Mouse (Mus musculus): Measurements from ENCODE around the gene Nfib. TPM values are rescaled to one million over a fixed set of nuclear protein-coding genes. Genes with fewer than 3 reads are reported as not detected.
A peak's percentile ranks its signal among the peaks of the same experiment; 100 is the strongest.

Nfib gene
- total and polyA plus RNA-seq, 3 experiments, result 0.16 TPM; not detected in 2

- Histone ChIP-seq H3K4me3 (ENCODE audit: low read depth, low read length) (no peak overlapping the region), H3K36me3 (replicated peaks) (no peaks in the 10 kb centered on the region), H3K27me3 (ENCODE audit: insufficient read depth, low read length) (no peaks in the 10 kb centered on the region), H3K9me3 (replicated peaks) (peaks cover 28% of the 10 kb centered on the region), H3K4me1 (ENCODE audit: insufficient read depth, low read depth, low read length) (no peaks in the 10 kb centered on the region)
- DNase-seq (ENCODE audit: low spot score), result no peak
- TF ChIP-seq CTCF (IDR thresholded peaks at IDR 0.05; ENCODE audit: low read depth, low read length), result no peak
- no peak for TF ChIP-seq GATA2 (IDR thresholded peaks at IDR 0.05; ENCODE audit: borderline replicate concordance, low read depth, low read length)
- TF ChIP-seq GATA1 (IDR thresholded peaks at IDR 0.05; ENCODE audit: borderline replicate concordance, low read length), result no peak
- no peak for TF ChIP-seq TAL1 (conservative IDR thresholded peaks at IDR 0.05; ENCODE audit: low read depth, low read length)
- no peak for TF ChIP-seq POLR2AphosphoS5 (IDR thresholded peaks at IDR 0.05; ENCODE audit: insufficient replicate concordance, low read depth, low read length)
- ATAC-seq (ENCODE audit: extremely low read depth, insufficient number of reproducible peaks, low FRiP score, poor library complexity, severe bottlenecking), result peak; percentile 18; the same call in 1 of the 2 replicates
These were observed 81.1 kb downstream of the Nfib start for GRCm38 (mm10) chr4:82624285-82625045.

- H3K4me1 ChIP-seq (ENCODE audit: insufficient read depth, low read depth, low read length), result no peaks in the 10 kb centered on the region
- H3K4me3 ChIP-seq (ENCODE audit: low read depth, low read length), result no peak overlapping the region
- ATAC-seq (ENCODE audit: extremely low read depth, insufficient number of reproducible peaks, low FRiP score, poor library complexity, severe bottlenecking) (peak; percentile 84), DNase-seq (ENCODE audit: low spot score) (peak; percentile 8)
- H3K36me3 ChIP-seq (replicated peaks), result no peaks in the 10 kb centered on the region
- H3K9me3 ChIP-seq (replicated peaks), result peaks cover 26% of the 10 kb centered on the region
- H3K27me3 ChIP-seq (ENCODE audit: insufficient read depth, low read length), result no peaks in the 10 kb centered on the region
- TF ChIP-seq CTCF (IDR thresholded peaks at IDR 0.05; ENCODE audit: low read depth, low read length) (no peak), POLR2AphosphoS5 (IDR thresholded peaks at IDR 0.05; ENCODE audit: insufficient replicate concordance, low read depth, low read length) (no peak), GATA1 (IDR thresholded peaks at IDR 0.05; ENCODE audit: borderline replicate concordance, low read length) (no peak), TAL1 (conservative IDR thresholded peaks at IDR 0.05; ENCODE audit: low read depth, low read length) (peak; percentile 24; the same call in 1 of the 2 replicates), GATA2 (IDR thresholded peaks at IDR 0.05; ENCODE audit: borderline replicate concordance, low read depth, low read length) (no peak)
These were observed 81.7 kb downstream of the Nfib start for GRCm38 (mm10) chr4:82623835-82624234.

- no peak for DNase-seq (ENCODE audit: low spot score)
- Histone ChIP-seq H3K4me1 (ENCODE audit: insufficient read depth, low read depth, low read length) (no peaks in the 10 kb centered on the region), H3K27me3 (ENCODE audit: insufficient read depth, low read length) (no peaks in the 10 kb centered on the region), H3K9me3 (replicated peaks) (peaks cover 24% of the 10 kb centered on the region), H3K4me3 (ENCODE audit: low read depth, low read length) (no peak overlapping the region), H3K36me3 (replicated peaks) (no peaks in the 10 kb centered on the region)
- no peak for ATAC-seq (ENCODE audit: extremely low read depth, insufficient number of reproducible peaks, low FRiP score, poor library complexity, severe bottlenecking)
- no peak for TF ChIP-seq GATA2 (IDR thresholded peaks at IDR 0.05; ENCODE audit: borderline replicate concordance, low read depth, low read length)
- TF ChIP-seq CTCF (IDR thresholded peaks at IDR 0.05; ENCODE audit: low read depth, low read length), result no peak
- no peak for TF ChIP-seq TAL1 (conservative IDR thresholded peaks at IDR 0.05; ENCODE audit: low read depth, low read length)
- TF ChIP-seq GATA1 (IDR thresholded peaks at IDR 0.05; ENCODE audit: borderline replicate concordance, low read length), result no peak
- TF ChIP-seq POLR2AphosphoS5 (IDR thresholded peaks at IDR 0.05; ENCODE audit: insufficient replicate concordance, low read depth, low read length), result no peak
These were observed 82.4 kb downstream of the Nfib start for GRCm38 (mm10) chr4:82623081-82623538.

- Histone ChIP-seq H3K27me3 (ENCODE audit: insufficient read depth, low read length) (no peaks in the 10 kb centered on the region), H3K9me3 (replicated peaks) (peaks cover 27% of the 10 kb centered on the region), H3K4me1 (ENCODE audit: insufficient read depth, low read depth, low read length) (no peaks in the 10 kb centered on the region), H3K4me3 (ENCODE audit: low read depth, low read length) (no peak overlapping the region), H3K36me3 (replicated peaks) (no peaks in the 10 kb centered on the region)
- TF ChIP-seq TAL1 (conservative IDR thresholded peaks at IDR 0.05; ENCODE audit: low read depth, low read length) (no peak), GATA1 (IDR thresholded peaks at IDR 0.05; ENCODE audit: borderline replicate concordance, low read length) (no peak), GATA2 (IDR thresholded peaks at IDR 0.05; ENCODE audit: borderline replicate concordance, low read depth, low read length) (no peak)
- ATAC-seq (ENCODE audit: extremely low read depth, insufficient number of reproducible peaks, low FRiP score, poor library complexity, severe bottlenecking), result no peak
- no peak for DNase-seq (ENCODE audit: low spot score)
These were observed 83.2 kb downstream of the Nfib start for GRCm38 (mm10) chr4:82622321-82622836.

- TF ChIP-seq GATA2 (IDR thresholded peaks at IDR 0.05; ENCODE audit: borderline replicate concordance, low read depth, low read length) (no peak), CTCF (IDR thresholded peaks at IDR 0.05; ENCODE audit: low read depth, low read length) (no peak), GATA1 (IDR thresholded peaks at IDR 0.05; ENCODE audit: borderline replicate concordance, low read length) (no peak), POLR2AphosphoS5 (IDR thresholded peaks at IDR 0.05; ENCODE audit: insufficient replicate concordance, low read depth, low read length) (no peak)
- Histone ChIP-seq H3K27me3 (ENCODE audit: insufficient read depth, low read length) (no peaks in the 10 kb centered on the region), H3K4me3 (ENCODE audit: low read depth, low read length) (no peak overlapping the region), H3K36me3 (replicated peaks) (no peaks in the 10 kb centered on the region), H3K4me1 (ENCODE audit: insufficient read depth, low read depth, low read length) (no peaks in the 10 kb centered on the region), H3K9me3 (replicated peaks) (peaks cover 27% of the 10 kb centered on the region)
- ATAC-seq (ENCODE audit: extremely low read depth, insufficient number of reproducible peaks, low FRiP score, poor library complexity, severe bottlenecking), result no peak
- no peak for DNase-seq (ENCODE audit: low spot score)
These were observed 86.0 kb downstream of the Nfib start for GRCm38 (mm10) chr4:82619539-82619941.

GRCm38 (mm10) chr4:82619003-82619402 is 86.5 kb downstream of the Nfib start:
- ATAC-seq (ENCODE audit: extremely low read depth, insufficient number of reproducible peaks, low FRiP score, poor library complexity, severe bottlenecking), result no peak
- DNase-seq (ENCODE audit: low spot score), result no peak
- no peaks in the 10 kb centered on the region for H3K4me1 ChIP-seq (ENCODE audit: insufficient read depth, low read depth, low read length)

More at GRCm38 (mm10) chr4:82619003-82619402, 86.5 kb downstream of the Nfib start:
- Histone ChIP-seq H3K9me3 (replicated peaks) (peaks cover 25% of the 10 kb centered on the region), H3K4me3 (ENCODE audit: low read depth, low read length) (no peak overlapping the region), H3K36me3 (replicated peaks) (no peaks in the 10 kb centered on the region), H3K27me3 (ENCODE audit: insufficient read depth, low read length) (no peaks in the 10 kb centered on the region)
- TF ChIP-seq GATA2 (IDR thresholded peaks at IDR 0.05; ENCODE audit: borderline replicate concordance, low read depth, low read length), result no peak
- TF ChIP-seq POLR2AphosphoS5 (IDR thresholded peaks at IDR 0.05; ENCODE audit: insufficient replicate concordance, low read depth, low read length), result no peak
- no peak for TF ChIP-seq TAL1 (conservative IDR thresholded peaks at IDR 0.05; ENCODE audit: low read depth, low read length)
- no peak for TF ChIP-seq CTCF (IDR thresholded peaks at IDR 0.05; ENCODE audit: low read depth, low read length)

Data from G1E (cell line).